Mouse (Mus musculus): ENCODE data around the gene Olfr1238.

The Olfr1238 gene

GRCm38 (mm10) chr2:89409576-89409975 is at the start of gene Olfr1238:
TSS of gene Olfr1238 (minus strand) at chr2:89409676.
- 88% methylated on average over 2 of the region's 2 CpGs for WGBS

- 87% methylated on average over 3 of the region's 3 CpGs for WGBS
These were observed 33.4 kb upstream of the Olfr1238 start, which contains the start of gene Olfr1240 for GRCm38 (mm10) chr2:89442900-89443299. TSS of gene Olfr1240 (minus strand) at chr2:89443000.

GRCm38 (mm10) chr2:89420307-89420706 is 10.8 kb upstream of the Olfr1238 start, which contains the start of gene Olfr1239:
TSS of gene Olfr1239 (minus strand) at chr2:89420407.
- WGBS: over 99% methylated on average over 2 of the region's 2 CpGs

- WGBS: 83% methylated on average over 1 of the region's 1 CpGs
These were observed 5.1 kb upstream of the Olfr1238 start for GRCm38 (mm10) chr2:89414557-89414956.

GRCm38 (mm10) chr2:89400882-89401281 is 8.6 kb downstream of the Olfr1238 start:
- WGBS: 88% methylated on average over 1 of the region's 1 CpGs

- WGBS: 85% methylated on average over 4 of the region's 4 CpGs
These were observed 44.7 kb downstream of the Olfr1238 start, which contains the start of gene Olfr1234 for GRCm38 (mm10) chr2:89364765-89365164. TSS of gene Olfr1234 (minus strand) at chr2:89364865.
